Mouse (Mus musculus) MEL (cell line): ENCODE measurements around the gene Adamts7. TPM values are rescaled to one million over a fixed set of nuclear protein-coding genes. Genes with fewer than 3 reads are reported as not detected.

Experiments
- DNase-seq: peaks from one replicate; pipeline ENCODE4 v3.0.0; 2011; ENCODE audit warnings: low read depth, low spot score
- H3K27ac ChIP-seq: 2 replicates; pipeline ENCODE4 v1.5.1; 2012; ENCODE audit warnings: low read depth, mild to moderate bottlenecking, control low read depth, low read length, moderate library complexity; ENCODE audit not compliant: control insufficient read depth
- H3K27me3 ChIP-seq, 2 experiments: fragments of 150-350 bp in 1 of 2; sonication (generic) in 1 of 2; 2 replicates each; pipeline ENCODE4 v1.6.1; 2012; ENCODE audit warnings: low read length in 2 of 2, mild to moderate bottlenecking in 2 of 2, improper control_type of control experiment in 1 of 2, moderate library complexity in 1 of 2; ENCODE audit not compliant: insufficient read depth in 2 of 2, control insufficient read depth in 1 of 2
- H3K36me3 ChIP-seq, 2 experiments: 2 replicates each; pipeline ENCODE4 v1.6.1; 2012 to 2014; ENCODE audit warnings: low read length in 2 of 2, improper control_type of control experiment in 1 of 2, inconsistent platforms in 1 of 2, mild to moderate bottlenecking in 1 of 2; ENCODE audit not compliant: insufficient read depth in 2 of 2, control insufficient read depth in 1 of 2
- H3K4me1 ChIP-seq, 2 experiments: fragments of 150-350 bp in 1 of 2; sonication (generic) in 1 of 2; 2 replicates each; pipeline ENCODE4 v1.6.1; 2012; ENCODE audit warnings: low read length in 2 of 2, improper control_type of control experiment in 1 of 2, mild to moderate bottlenecking in 1 of 2; ENCODE audit not compliant: insufficient read depth in 2 of 2, control insufficient read depth in 1 of 2
- H3K4me3 ChIP-seq, 2 experiments: fragments of 150-350 bp in 1 of 2; sonication (generic) in 1 of 2; 2 replicates each; pipeline ENCODE4 v1.5.1; 2012; ENCODE audit warnings: low read depth in 2 of 2, low read length in 2 of 2, mild to moderate bottlenecking in 2 of 2, moderate library complexity in 2 of 2, control low read depth in 1 of 2, improper control_type of control experiment in 1 of 2; ENCODE audit not compliant: control insufficient read depth in 1 of 2, insufficient read depth in 1 of 2
- H3K79me2 ChIP-seq: 2 replicates; pipeline ENCODE4 v1.6.1; 2012; ENCODE audit warnings: mild to moderate bottlenecking, low read length, moderate library complexity; ENCODE audit not compliant: control insufficient read depth, poor library complexity, insufficient read depth
- H3K9ac ChIP-seq: 2 replicates; pipeline ENCODE4 v1.6.1; 2012; ENCODE audit warnings: low read depth, mild to moderate bottlenecking, control low read depth, low read length, moderate library complexity; ENCODE audit not compliant: control insufficient read depth, poor library complexity, severe bottlenecking
- H3K9me3 ChIP-seq: fragments of 150-350 bp; sonication (generic); replicated peaks from 2 replicates; pipeline ENCODE4 v1.6.1; 2012; ENCODE audit warnings: mild to moderate bottlenecking, low read length, improper control_type of control experiment, moderate library complexity; ENCODE audit not compliant: insufficient read depth
- BHLHE40 ChIP-seq: IDR thresholded peaks from 2 replicates; pipeline ENCODE4 v1.6.1; 2012; ENCODE audit warnings: low read depth, mild to moderate bottlenecking, inconsistent platforms, low read length, improper control_type of control experiment, borderline replicate concordance
- CHD1 ChIP-seq: IDR thresholded peaks from 2 replicates; pipeline ENCODE4 v1.6.1; 2012; ENCODE audit warnings: low read depth, mild to moderate bottlenecking, inconsistent platforms, low read length, improper control_type of control experiment
- CTCF ChIP-seq, 3 experiments: IDR thresholded peaks in 2 of 3; conservative IDR thresholded peaks in 1 of 3; 2 replicates each; pipeline ENCODE4 v1.5.1; 2011 to 2012; ENCODE audit warnings: low read length in 3 of 3, low read depth in 2 of 3, mild to moderate bottlenecking in 2 of 3, improper control_type of control experiment in 1 of 3, inconsistent platforms in 1 of 3, mixed read lengths in 1 of 3, moderate library complexity in 1 of 3; ENCODE audit not compliant: control insufficient read depth in 1 of 3, insufficient read depth in 1 of 3, poor library complexity in 1 of 3, severe bottlenecking in 1 of 3
- E2F4 ChIP-seq: IDR thresholded peaks from 2 replicates; pipeline ENCODE4 v1.6.1; 2011; ENCODE audit warnings: low read depth, low read length, improper control_type of control experiment, borderline replicate concordance
- ELF1 ChIP-seq: IDR thresholded peaks from 2 replicates; pipeline ENCODE4 v1.6.1; 2014; ENCODE audit warnings: low read depth, mild to moderate bottlenecking, inconsistent platforms, low read length, improper control_type of control experiment, moderate library complexity
- EP300 ChIP-seq, 2 experiments: IDR thresholded peaks; 2 replicates each; pipeline ENCODE4 v1.6.1; 2011; ENCODE audit warnings: improper control_type of control experiment in 2 of 2, low read length in 2 of 2, low read depth in 1 of 2, mild to moderate bottlenecking in 1 of 2
- ETS1 ChIP-seq: IDR thresholded peaks from 2 replicates; pipeline ENCODE4 v1.6.1; 2012; ENCODE audit warnings: low read depth, mild to moderate bottlenecking, inconsistent platforms, low read length, improper control_type of control experiment, moderate library complexity
- GABPA ChIP-seq: IDR thresholded peaks from 2 replicates; pipeline ENCODE4 v1.6.1; 2012; ENCODE audit warnings: low read depth, mild to moderate bottlenecking, inconsistent platforms, low read length, improper control_type of control experiment, moderate library complexity
- GATA1 ChIP-seq: IDR thresholded peaks from 2 replicates; pipeline ENCODE4 v1.6.1; 2011; ENCODE audit warnings: low read depth, low read length, improper control_type of control experiment
- HCFC1 ChIP-seq: IDR thresholded peaks from 2 replicates; pipeline ENCODE4 v1.6.1; 2012; ENCODE audit warnings: low read depth, mild to moderate bottlenecking, inconsistent platforms, low read length, improper control_type of control experiment, moderate library complexity
- JUND ChIP-seq: IDR thresholded peaks from 2 replicates; pipeline ENCODE4 v1.6.1; 2011; ENCODE audit warnings: low read depth, mild to moderate bottlenecking, improper control_type of control experiment, low read length
- KAT2A ChIP-seq: conservative IDR thresholded peaks from 2 replicates; pipeline ENCODE4 v1.6.1; 2012; ENCODE audit warnings: low read depth, low read length, improper control_type of control experiment, inconsistent platforms
- MAFK ChIP-seq: IDR thresholded peaks from 2 replicates; pipeline ENCODE4 v1.6.1; 2011; ENCODE audit warnings: low read depth, mild to moderate bottlenecking, low read length, improper control_type of control experiment, borderline replicate concordance
- MAX ChIP-seq: IDR thresholded peaks from 2 replicates; pipeline ENCODE4 v1.6.1; 2011; ENCODE audit warnings: low read length, improper control_type of control experiment
- MAZ ChIP-seq: IDR thresholded peaks from 2 replicates; pipeline ENCODE4 v1.6.1; 2012; ENCODE audit warnings: low read depth, mild to moderate bottlenecking, inconsistent platforms, low read length, improper control_type of control experiment
- MXI1 ChIP-seq: IDR thresholded peaks from 2 replicates; pipeline ENCODE4 v1.6.1; 2011; ENCODE audit warnings: mild to moderate bottlenecking, low read depth, low read length, improper control_type of control experiment
- MYB ChIP-seq: IDR thresholded peaks from 2 replicates; pipeline ENCODE4 v1.6.1; 2011; ENCODE audit warnings: mild to moderate bottlenecking, low read depth, low read length, improper control_type of control experiment
- MYC ChIP-seq: IDR thresholded peaks from 2 replicates; pipeline ENCODE4 v1.6.1; 2011; ENCODE audit warnings: low read depth, mild to moderate bottlenecking, low read length, improper control_type of control experiment, moderate library complexity
- NELFE ChIP-seq: IDR thresholded peaks from 2 replicates; pipeline ENCODE4 v1.6.1; 2011; ENCODE audit warnings: low read depth, low read length, improper control_type of control experiment
- NRF1 ChIP-seq: IDR thresholded peaks from 2 replicates; pipeline ENCODE4 v1.6.1; 2014; ENCODE audit warnings: low read depth, mild to moderate bottlenecking, inconsistent platforms, low read length, improper control_type of control experiment, moderate library complexity; ENCODE audit not compliant: poor library complexity, insufficient read depth, severe bottlenecking
- POLR2A ChIP-seq, 2 experiments: IDR thresholded peaks; 2 replicates each; pipeline ENCODE4 v1.6.1; 2011 to 2012; ENCODE audit warnings: low read length in 2 of 2, mild to moderate bottlenecking in 2 of 2, control low read depth in 1 of 2, improper control_type of control experiment in 1 of 2, low read depth in 1 of 2, moderate library complexity in 1 of 2; ENCODE audit not compliant: control insufficient read depth in 1 of 2, insufficient read depth in 1 of 2, poor library complexity in 1 of 2
- POLR2AphosphoS2 ChIP-seq: IDR thresholded peaks from 2 replicates; pipeline ENCODE4 v1.6.1; 2011; ENCODE audit warnings: low read length, improper control_type of control experiment
- POLR2AphosphoS5 ChIP-seq: IDR thresholded peaks from 2 replicates; pipeline ENCODE4 v1.6.1; 2012; ENCODE audit warnings: low read depth, borderline replicate concordance, mild to moderate bottlenecking, inconsistent platforms, low read length, moderate library complexity, mixed read lengths
- RAD21 ChIP-seq: IDR thresholded peaks from 2 replicates; pipeline ENCODE4 v1.6.1; 2011; ENCODE audit warnings: mild to moderate bottlenecking, low read depth, low read length, improper control_type of control experiment
- RCOR1 ChIP-seq: IDR thresholded peaks from 2 replicates; pipeline ENCODE4 v1.6.1; 2012; ENCODE audit warnings: low read depth, mild to moderate bottlenecking, inconsistent platforms, low read length, improper control_type of control experiment
- TAL1 ChIP-seq: IDR thresholded peaks from 2 replicates; pipeline ENCODE4 v1.6.1; 2012; ENCODE audit warnings: mild to moderate bottlenecking, inconsistent platforms, low read length, moderate library complexity, mixed read lengths
- TBP ChIP-seq: IDR thresholded peaks from 2 replicates; pipeline ENCODE4 v1.8.0; 2011; ENCODE audit warnings: low read depth, low read length, improper control_type of control experiment
- TCF12 ChIP-seq: IDR thresholded peaks from 2 replicates; pipeline ENCODE4 v1.6.1; 2014; ENCODE audit warnings: low read depth, mild to moderate bottlenecking, inconsistent platforms, low read length, improper control_type of control experiment, moderate library complexity
- UBTF ChIP-seq: IDR thresholded peaks from 2 replicates; pipeline ENCODE4 v1.6.1; 2012; ENCODE audit warnings: low read depth, mild to moderate bottlenecking, inconsistent platforms, low read length, improper control_type of control experiment, moderate library complexity, borderline replicate concordance; ENCODE audit not compliant: insufficient read depth
- USF2 ChIP-seq, 2 experiments: IDR thresholded peaks; 2 replicates each; pipeline ENCODE4 v1.6.1; 2011 to 2012; ENCODE audit warnings: improper control_type of control experiment in 2 of 2, low read length in 2 of 2, borderline replicate concordance in 1 of 2, inconsistent platforms in 1 of 2, low read depth in 1 of 2, mild to moderate bottlenecking in 1 of 2; ENCODE audit not compliant: insufficient read depth in 1 of 2
- ZC3H11A ChIP-seq: IDR thresholded peaks from 2 replicates; pipeline ENCODE4 v1.6.1; 2012; ENCODE audit warnings: low read depth, mild to moderate bottlenecking, inconsistent platforms, low read length, improper control_type of control experiment
- ZKSCAN1 ChIP-seq: IDR thresholded peaks from 2 replicates; pipeline ENCODE4 v1.6.1; 2012; ENCODE audit warnings: low read depth, mild to moderate bottlenecking, inconsistent platforms, low read length, improper control_type of control experiment, moderate library complexity
- ZMIZ1 ChIP-seq: IDR thresholded peaks from 2 replicates; pipeline ENCODE4 v1.6.1; 2012; ENCODE audit warnings: low read depth, mild to moderate bottlenecking, inconsistent platforms, low read length, improper control_type of control experiment, moderate library complexity
- polyA plus RNA-seq, 2 experiments: library from polyadenylated mRNA; stranded (reverse) in 1 of 2; unstranded in 1 of 2; fragments of >175 nt in 1 of 2; fragments of >200 nt in 1 of 2; gene quantifications; 2 replicates each; pipeline versions ENCODE4 v1.2.1 to v1.2.4; 2012; ENCODE audit warnings: low replicate concordance in 2 of 2, low read depth in 1 of 2; ENCODE audit not compliant: insufficient read length in 2 of 2, insufficient read depth in 1 of 2, missing spikeins in 1 of 2
- total RNA-seq: library from RNA; depleted of rRNA; stranded (reverse); fragments of 300-350 nt; gene quantifications from 2 replicates; pipeline ENCODE4 v1.2.3, GENCODE M21; 2012

Gene Adamts7
- total and polyA plus RNA-seq, 3 experiments: 0.03 TPM; not detected in 2

DNA sequence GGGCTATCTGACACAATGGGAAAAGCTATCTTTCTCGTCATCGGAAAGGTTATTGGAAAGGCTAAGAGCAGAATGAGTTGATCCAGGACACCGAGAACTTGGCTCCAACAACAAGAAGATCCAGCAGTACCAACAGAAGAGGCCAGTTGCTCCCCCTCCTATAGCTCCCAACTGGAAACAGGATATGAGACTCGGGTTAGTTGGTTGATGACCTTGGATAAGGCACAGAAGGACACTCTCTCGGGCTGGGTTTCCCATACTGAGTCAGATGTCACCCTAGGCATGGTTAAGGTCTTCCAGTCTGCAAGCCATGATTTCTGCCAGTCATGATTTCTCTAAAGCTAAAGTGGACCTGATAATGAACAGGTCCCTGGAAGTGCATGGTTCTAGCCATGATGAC is 71.9 kb downstream of the Adamts7 start (continued):
- no peak for TF ChIP-seq MAZ

DNA sequence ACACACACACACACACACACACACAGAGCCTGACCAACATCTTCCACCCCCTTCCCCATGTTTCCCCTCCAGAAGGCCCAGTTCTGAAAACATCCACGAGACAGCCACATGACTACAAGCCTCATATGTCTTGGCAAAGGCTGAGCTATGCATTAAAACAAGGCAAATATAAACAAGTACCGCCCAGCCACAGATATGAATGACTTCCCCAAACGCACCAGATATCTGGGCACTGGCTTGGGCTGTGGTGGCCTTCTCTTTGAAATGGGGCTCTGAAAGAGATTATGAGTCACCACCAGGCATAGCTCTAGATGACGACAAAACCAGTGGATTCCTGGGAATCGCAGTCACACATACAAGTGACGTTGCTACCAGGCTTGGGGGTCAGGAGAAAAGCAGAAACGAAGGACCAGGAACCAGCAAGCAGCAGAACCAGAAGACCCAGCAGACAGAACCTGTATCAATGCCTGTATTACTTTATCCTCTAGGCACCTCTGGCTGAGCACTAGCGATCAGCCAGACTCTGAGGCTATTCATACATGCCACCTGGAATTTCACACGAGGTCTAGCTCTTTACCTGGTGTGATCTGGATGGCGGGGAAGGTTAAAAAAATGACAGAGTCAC is 72.5 kb downstream of the Adamts7 start:
- H3K79me2 ChIP-seq: no peaks in the 10 kb centered on the region; the same call in 1 of the 2 replicates
- peak overlapping the region; percentile 46 for H3K9ac ChIP-seq
- H3K27ac ChIP-seq: peak overlapping the region; percentile 100
- peaks cover 31 to 33% of the 10 kb centered on the region in 2 experiments for H3K4me1 ChIP-seq
- peaks cover 4 to 49% of the 10 kb centered on the region in 2 experiments for H3K36me3 ChIP-seq
- H3K9me3 ChIP-seq: no peaks in the 10 kb centered on the region
- H3K4me3 ChIP-seq: no peak overlapping the region
- H3K27me3 ChIP-seq: no peaks in the 10 kb centered on the region
- DNase-seq: peak; percentile 93
- TF ChIP-seq TBP (0 out of 2 replicates have a peak, but pooled peaks have one; percentile 50), TAL1 (peak; percentile 36; the same call in 1 of the 2 replicates), JUND (peak; percentile 77; the same call in 1 of the 2 replicates), HCFC1 (peak; percentile 20; the same call in 1 of the 2 replicates), KAT2A (peak; percentile 37; the same call in 1 of the 2 replicates), MAX (peak; percentile 78), NELFE (0 out of 2 replicates have a peak, but pooled peaks have one; percentile 30), ETS1 (peak; percentile 99), UBTF (no peak), MAZ (0 out of 2 replicates have a peak, but pooled peaks have one; percentile 25), MYB (0 out of 2 replicates have a peak, but pooled peaks have one; percentile 34), USF2 (IDR thresholded peaks at IDR 0.05; ENCODE audit: borderline replicate concordance in 1 of 2, insufficient read depth in 1 of 2, low read depth in 1 of 2, low read length in 2 of 2) (no peak), TCF12 (peak; percentile 63), MAFK (0 out of 2 replicates have a peak, but pooled peaks have one; percentile 43), MXI1 (peak; percentile 88), CHD1 (0 out of 2 replicates have a peak, but pooled peaks have one; percentile 30), EP300 (IDR thresholded peaks at IDR 0.05; ENCODE audit: low read depth in 1 of 2, low read length in 2 of 2) (peak; percentile 76 to 78), CTCF (IDR thresholded peaks at IDR 0.05 in 2 of 3, conservative IDR thresholded peaks at IDR 0.05 in 1 of 3; ENCODE audit: control insufficient read depth in 1 of 3, insufficient read depth in 1 of 3, low read depth in 2 of 3, low read length in 3 of 3, poor library complexity in 1 of 3, severe bottlenecking in 1 of 3) (no peak), ZC3H11A (no peak), NRF1 (no peak), BHLHE40 (peak; percentile 48; the same call in 1 of the 2 replicates), E2F4 (no peak), ELF1 (0 out of 2 replicates have a peak, but pooled peaks have one; percentile 15), ZKSCAN1 (no peak), RAD21 (no peak), POLR2AphosphoS2 (no peak), RCOR1 (0 out of 2 replicates have a peak, but pooled peaks have one; percentile 53), MYC (peak; percentile 69), POLR2A (IDR thresholded peaks at IDR 0.05; ENCODE audit: control insufficient read depth in 1 of 2, insufficient read depth in 1 of 2, low read depth in 1 of 2, low read length in 2 of 2, poor library complexity in 1 of 2) (peak in 1 of 2 experiments; percentile 34; a peak in 1 of 4 replicates), GATA1 (peak; percentile 79), ZMIZ1 (peak; percentile 75; the same call in 1 of the 2 replicates), GABPA (no peak), POLR2AphosphoS5 (no peak)
